Mouse (Mus musculus) kidney, postnatal 0 days (tissue): Measurements from ENCODE around the gene Lrrc25. TPM values are rescaled to one million over a fixed set of nuclear protein-coding genes. Genes with fewer than 3 reads are reported as not detected.

Experiments used
- ATAC-seq: fragments of 200-750 bp; cut with Nextera tagmentation; replicated peaks from 2 replicates; pipeline ENCODE4 v1.8.0; 2017; ENCODE audit warnings: low read depth, moderate number of reproducible peaks, moderate TSS enrichment, moderate library complexity; ENCODE audit not compliant: low FRiP score
- DNase-seq: peaks from one replicate; pipeline ENCODE4 v3.0.0-alpha.2; 2016; ENCODE audit warnings: low spot score
- H3K27ac ChIP-seq: fragments of 300-500 bp; sonication (generic); 2 replicates; pipeline ENCODE4 v1.5.1; 2014; ENCODE audit warnings: mild to moderate bottlenecking
- H3K27me3 ChIP-seq: fragments of 300-500 bp; sonication (generic); 2 replicates; pipeline ENCODE4 v1.6.1; 2014; ENCODE audit warnings: low read length, mixed read lengths; ENCODE audit not compliant: insufficient read depth
- H3K36me3 ChIP-seq: fragments of 300-500 bp; sonication (generic); 2 replicates; pipeline ENCODE4 v1.6.1; 2014; ENCODE audit warnings: low read length, mixed read lengths; ENCODE audit not compliant: insufficient read depth
- H3K4me1 ChIP-seq: fragments of 300-500 bp; sonication (generic); replicated peaks from 2 replicates; pipeline ENCODE4 v1.6.1; 2014; ENCODE audit warnings: antibody characterized with exemption, low read length, mixed read lengths; ENCODE audit not compliant: insufficient read depth
- H3K4me2 ChIP-seq: fragments of 300-500 bp; sonication (generic); 2 replicates; pipeline ENCODE4 v1.6.1; 2014; ENCODE audit warnings: mild to moderate bottlenecking, low read length, moderate library complexity, mixed read lengths
- H3K4me3 ChIP-seq: fragments of 300-500 bp; sonication (generic); replicated peaks from 2 replicates; pipeline ENCODE4 v1.5.1; 2014; ENCODE audit warnings: low read depth, low read length
- H3K9ac ChIP-seq: fragments of 300-500 bp; sonication (generic); 2 replicates; pipeline ENCODE4 v1.6.1; 2014; ENCODE audit warnings: low read depth, low read length
- H3K9me3 ChIP-seq: fragments of 300-500 bp; sonication (generic); replicated peaks from 2 replicates; pipeline ENCODE4 v1.6.1; 2016; ENCODE audit warnings: low read length, inconsistent platforms, mixed read lengths
- CTCF ChIP-seq: IDR thresholded peaks from 2 replicates; pipeline ENCODE4 v1.5.1; 2016; ENCODE audit warnings: antibody characterized with exemption, low read depth, mild to moderate bottlenecking, moderate library complexity
- WGBS: fragments of 180-500 bp; shearing (Covaris S2); extraction: QIAGEN DNeasy Blood & Tissue Kit; methylation state at CpG from one replicate; pipeline ENCODE4 v1.1.7; 2014; 5-methylcytosine and 5-hydroxymethylcytosine counted together
- polyA plus RNA-seq: library from polyadenylated mRNA; unstranded; fragments of >200 nt; fragmentation: Nextera tagmentation; extraction: Ambion mirVana; gene quantifications from 2 replicates; pipeline ENCODE4 v1.2.1, GENCODE M21; 2015

Lrrc25 gene
- polyA plus RNA-seq, 1 experiment from 2014 or later, result 1.9 TPM

GRCm38 (mm10) chr8:70593961-70594609 lies 21.9 kb upstream of the Lrrc25 start, which contains the start of gene Isyna1:
Gene Isyna1 (plus strand): TSS chr8:70594373.
- H3K27me3 ChIP-seq, result no peaks in the 10 kb centered on the region
- H3K4me2 ChIP-seq, result peak within 1 kb of the TSS; percentile 92
- peak within 1 kb of the TSS; percentile 58 for H3K9ac ChIP-seq
- under 1% methylated on average over 40 of the region's 40 CpGs for WGBS
- DNase-seq, result peak; percentile 95
- peaks cover 9% of the 10 kb centered on the region for H3K36me3 ChIP-seq
- peak; percentile 6; the same call in 1 of the 2 replicates for TF ChIP-seq CTCF
- ATAC-seq, result peak; percentile 84
- peak within 1 kb of the TSS; percentile 84 for H3K27ac ChIP-seq
- H3K9me3 ChIP-seq, result no peaks in the 10 kb centered on the region
- H3K4me3 ChIP-seq, result peak within 1 kb of the TSS; percentile 53
- peaks cover 36% of the 10 kb centered on the region for H3K4me1 ChIP-seq

- H3K27me3 ChIP-seq, result no peaks in the 10 kb centered on the region
- DNase-seq, result peak; percentile 31
- peak overlapping the region; percentile 58 for H3K9ac ChIP-seq
- peaks cover 9% of the 10 kb centered on the region for H3K36me3 ChIP-seq
- H3K27ac ChIP-seq, result peak overlapping the region; percentile 84
- WGBS, result 11% methylated on average over 80 of the region's 82 CpGs
- no peaks in the 10 kb centered on the region for H3K9me3 ChIP-seq
- H3K4me2 ChIP-seq, result peak overlapping the region; percentile 92
- peak; percentile 9 for ATAC-seq
- 0 out of 2 replicates have a peak, but pooled peaks have one; percentile 0 for TF ChIP-seq CTCF
- peaks cover 37% of the 10 kb centered on the region for H3K4me1 ChIP-seq
- peak overlapping the region; percentile 53 for H3K4me3 ChIP-seq
These were observed 21.1 kb upstream of the Lrrc25 start for GRCm38 (mm10) chr8:70594621-70595564.

GRCm38 (mm10) chr8:70595811-70596210 lies 20.1 kb upstream of the Lrrc25 start:
- TF ChIP-seq CTCF, result no peak
- H3K27ac ChIP-seq, result no peak overlapping the region
- no peaks in the 10 kb centered on the region for H3K27me3 ChIP-seq
- H3K4me2 ChIP-seq, result peak overlapping the region; percentile 92; the same call in 1 of the 2 replicates
- DNase-seq (no peak), ATAC-seq (no peak)
- peaks cover 7% of the 10 kb centered on the region for H3K36me3 ChIP-seq
- WGBS, result 90% methylated on average over 12 of the region's 12 CpGs
- H3K9me3 ChIP-seq, result no peaks in the 10 kb centered on the region
- H3K4me1 ChIP-seq, result peaks cover 38% of the 10 kb centered on the region
- no peak overlapping the region for H3K9ac ChIP-seq
- H3K4me3 ChIP-seq, result no peak overlapping the region

- H3K4me2 ChIP-seq, result no peak overlapping the region
- WGBS, result 82% methylated on average over 18 of the region's 18 CpGs
- H3K27me3 ChIP-seq, result no peaks in the 10 kb centered on the region
- no peaks in the 10 kb centered on the region for H3K9me3 ChIP-seq
- no peak for TF ChIP-seq CTCF
- DNase-seq (no peak), ATAC-seq (no peak)
- H3K4me3 ChIP-seq, result no peak overlapping the region
- H3K36me3 ChIP-seq, result peaks cover 6% of the 10 kb centered on the region
- no peak overlapping the region for H3K27ac ChIP-seq
- no peak overlapping the region for H3K9ac ChIP-seq
- H3K4me1 ChIP-seq, result peaks cover 40% of the 10 kb centered on the region
These were observed 19.7 kb upstream of the Lrrc25 start for GRCm38 (mm10) chr8:70596216-70596615.

- no peaks in the 10 kb centered on the region for H3K9me3 ChIP-seq
- peak; percentile 48; the same call in 1 of the 2 replicates for TF ChIP-seq CTCF
- H3K36me3 ChIP-seq, result no peaks in the 10 kb centered on the region
- no peak for ATAC-seq
- no peak overlapping the region for H3K27ac ChIP-seq
- no peaks in the 10 kb centered on the region for H3K27me3 ChIP-seq
- H3K4me2 ChIP-seq, result no peak overlapping the region
- H3K4me1 ChIP-seq, result peaks cover 40% of the 10 kb centered on the region
- DNase-seq, result peak; percentile 44
- 79% methylated on average over 17 of the region's 17 CpGs for WGBS
- no peak overlapping the region for H3K9ac ChIP-seq
- no peak overlapping the region for H3K4me3 ChIP-seq
These were observed 19.1 kb upstream of the Lrrc25 start for GRCm38 (mm10) chr8:70596775-70597416.
